Mouse (Mus musculus): ENCODE data around the gene B3gnt9. TPM values are rescaled to one million over a fixed set of nuclear protein-coding genes. Genes with fewer than 3 reads are reported as not detected.
A peak's percentile ranks its signal among the peaks of the same experiment; 100 is the strongest.
"Not testable (repeated sequence)": the region's sequence is repeated elsewhere in the genome, so short reads cannot be mapped to it uniquely, and the experiment has no call there.

B3gnt9 gene
- polyA plus RNA-seq, 1 experiment from 2014 or later, result 5.6 TPM

GRCm38 (mm10) chr8:105259721-105260320, 4.9 kb upstream of the B3gnt9 start:
- peak; percentile 88 for DNase-seq (ENCODE audit: low spot score)

- DNase-seq (ENCODE audit: low spot score), result peak; percentile 6
Observed at GRCm38 (mm10) chr8:105258911-105259720, 4.2 kb upstream of the B3gnt9 start.

- no peak for DNase-seq (ENCODE audit: low spot score)
Observed at GRCm38 (mm10) chr8:105257318-105258114, 2.6 kb upstream of the B3gnt9 start.

GRCm38 (mm10) chr8:105254152-105254965, 594 bp downstream of the B3gnt9 start:
- peak; percentile 91 for DNase-seq (ENCODE audit: low spot score)

- no peak for DNase-seq (ENCODE audit: low spot score)
Observed at GRCm38 (mm10) chr8:105253766-105254151, 1.2 kb downstream of the B3gnt9 start.

GRCm38 (mm10) chr8:105252680-105253537, 2.0 kb downstream of the B3gnt9 start:
- no peak for DNase-seq (ENCODE audit: low spot score)

- DNase-seq (ENCODE audit: low spot score), result no peak
Observed at GRCm38 (mm10) chr8:105251954-105252353, 3.0 kb downstream of the B3gnt9 start.

GRCm38 (mm10) chr8:105241016-105241415, 13.9 kb downstream of the B3gnt9 start:
- DNase-seq (ENCODE audit: low spot score), result no peak

GRCm38 (mm10) chr8:105237442-105238142, 17.4 kb downstream of the B3gnt9 start:
- DNase-seq (ENCODE audit: low spot score), result no peak

- no peak for DNase-seq (ENCODE audit: low spot score)
Observed at GRCm38 (mm10) chr8:105235206-105235605, 19.7 kb downstream of the B3gnt9 start.

GRCm38 (mm10) chr8:105233126-105233935, 21.6 kb downstream of the B3gnt9 start:
- no peak for DNase-seq (ENCODE audit: low spot score)

- not testable (repeated sequence) for DNase-seq (ENCODE audit: low spot score)
Observed at GRCm38 (mm10) chr8:105232321-105232693, 22.6 kb downstream of the B3gnt9 start.

GRCm38 (mm10) chr8:105231503-105232320, 23.2 kb downstream of the B3gnt9 start:
- DNase-seq (ENCODE audit: low spot score), result no peak

GRCm38 (mm10) chr8:105225917-105226316, 29.0 kb downstream of the B3gnt9 start:
- DNase-seq (ENCODE audit: low spot score), result peak; percentile 11

- DNase-seq (ENCODE audit: low spot score), result no peak
Observed at GRCm38 (mm10) chr8:105225272-105225593, 29.7 kb downstream of the B3gnt9 start.

- peak; percentile 95 for DNase-seq (ENCODE audit: low spot score)
Observed at GRCm38 (mm10) chr8:105224413-105225271, 30.3 kb downstream of the B3gnt9 start, which contains the start of gene D230025D16Rik. Gene D230025D16Rik, plus strand, starts transcription at chr8:105225145.

GRCm38 (mm10) chr8:105223850-105224249, 31.1 kb downstream of the B3gnt9 start:
- no peak for DNase-seq (ENCODE audit: low spot score)

Data from thymus, postnatal 0 days (tissue).